Mouse (Mus musculus) layer of hippocampus, adult 2 months (tissue): ENCODE results near the gene Pot1a. TPM values are rescaled to one million over a fixed set of nuclear protein-coding genes. Genes with fewer than 3 reads are reported as not detected.

ENCODE experiments used
- DNase-seq, 2 experiments: peaks; one replicate each; pipeline ENCODE4 v3.0.0; 2022; ENCODE audit warnings: low spot score in 2 of 2
- H3K27ac ChIP-seq: fragments of 200-600 bp; 2 replicates; pipeline ENCODE4 v1.8.1; 2022
- H3K4me3 ChIP-seq: fragments of 200-600 bp; 2 replicates; pipeline ENCODE4 v1.8.1; 2022; ENCODE audit warnings: mild to moderate bottlenecking
- CTCF ChIP-seq: fragments of 200-600 bp; conservative IDR thresholded peaks from 2 replicates; pipeline ENCODE4 v1.8.1; 2022; ENCODE audit warnings: antibody characterized with exemption, mild to moderate bottlenecking, moderate library complexity
- total RNA-seq, 2 experiments: library from RNA; stranded (reverse); gene quantifications; 2 replicates each; pipeline ENCODE4 v1.2.3; 2021

The Pot1a gene
- total RNA-seq, 2 experiments from 2014 or later = 14.3 to 19.6 TPM

GRCm38 (mm10) chr6:25709250-25709895 is 99.7 kb downstream of the Pot1a start:
- peak; percentile 64 to 79 for DNase-seq
- H3K4me3 ChIP-seq = no peak overlapping the region; the same call in 1 of the 2 replicates
- H3K27ac ChIP-seq = no peak overlapping the region
- peak; percentile 98 for TF ChIP-seq CTCF

DNA sequence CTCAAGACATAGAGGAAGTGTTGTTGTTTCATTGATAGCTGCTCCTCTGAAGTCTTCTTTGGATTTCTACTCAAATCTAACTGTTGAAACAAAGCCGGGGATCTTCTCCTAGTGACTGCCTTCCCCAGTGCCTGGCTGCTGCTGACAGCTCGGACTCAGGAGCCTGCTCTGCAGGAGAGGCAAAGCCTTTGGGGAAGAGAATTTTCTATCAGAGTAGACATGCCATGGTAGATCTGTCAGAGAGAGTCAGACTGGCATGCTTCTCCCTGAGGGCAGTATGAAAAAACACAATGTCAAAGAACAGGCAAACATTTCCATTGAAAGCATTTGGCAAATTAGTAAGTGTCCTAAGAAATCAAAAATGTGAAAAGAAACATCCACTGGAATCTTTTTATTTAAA is 109.1 kb downstream of the Pot1a start:
- TF ChIP-seq CTCF = no peak
- H3K4me3 ChIP-seq = no peak overlapping the region
- H3K27ac ChIP-seq = no peak overlapping the region
- DNase-seq = no peak

Other genes with a start within 250 kb of the Pot1a start
- 10 to 100 TPM; 35.8 to 38.6 TPM for gene Gpr37, start 118.5 kb downstream of the Pot1a start, total RNA-seq